Mouse (Mus musculus): ENCODE measurements at regions not wholly inside any gene's neighbourhood (a gene's known extent, or its start where the extent isn't known, plus 50 kb on each side); places are given as distances from the start of the nearest gene placed in this dataset.

DNA sequence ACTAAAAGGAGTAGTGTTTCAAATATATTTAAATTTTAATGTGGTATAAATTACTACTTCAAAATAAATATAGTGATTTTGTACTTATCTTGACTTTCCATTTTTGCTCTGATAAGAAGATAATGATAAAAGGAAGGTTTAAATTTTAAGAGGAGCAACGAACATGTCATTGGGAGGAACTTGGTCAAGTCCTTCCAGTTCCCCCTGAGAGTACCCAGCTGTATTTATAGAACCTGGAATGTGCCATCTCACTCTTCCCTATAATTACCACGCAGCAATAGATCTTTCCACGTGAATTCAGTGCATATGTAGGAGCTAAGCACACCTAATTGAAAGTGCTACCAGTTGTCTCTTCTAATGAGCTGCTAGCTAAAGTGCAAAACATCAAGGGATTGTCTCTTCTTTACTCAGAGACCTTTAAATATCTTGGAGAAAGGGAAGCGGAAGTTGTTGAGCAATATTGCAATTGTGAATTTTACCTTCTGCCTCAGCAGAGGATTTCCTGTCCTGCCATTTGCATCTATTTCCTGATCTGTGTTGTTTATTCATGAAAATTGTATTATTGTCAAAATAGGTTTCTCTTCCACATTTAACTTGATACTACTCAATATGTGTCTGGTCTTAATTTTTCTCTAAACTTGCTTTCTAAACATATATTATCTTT lies 1243.0 kb upstream of the Zeb2 start:
- no peak for DNase-seq (ENCODE audit: low read depth, low spot score)

DNA sequence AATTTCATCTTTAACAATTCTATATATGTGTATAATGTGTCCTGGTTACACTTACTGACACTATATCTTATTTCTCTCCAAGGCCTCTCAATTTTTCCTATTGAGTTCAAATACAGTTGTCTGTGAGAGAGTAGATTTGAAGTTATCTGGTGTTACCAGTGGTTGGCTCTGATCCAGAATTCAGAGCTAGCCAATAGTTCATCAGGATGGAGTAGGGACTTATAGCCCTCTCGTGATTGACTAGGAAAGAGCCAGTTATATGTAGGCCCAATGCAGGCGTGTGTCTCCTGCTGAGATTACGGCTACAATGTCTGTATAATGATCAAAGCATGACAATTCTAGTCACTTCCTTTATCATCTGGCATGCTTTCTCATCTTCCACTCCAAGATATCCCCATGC lies 1241.0 kb upstream of the Zeb2 start:
- DNase-seq (ENCODE audit: low read depth, low spot score) = no peak

DNA sequence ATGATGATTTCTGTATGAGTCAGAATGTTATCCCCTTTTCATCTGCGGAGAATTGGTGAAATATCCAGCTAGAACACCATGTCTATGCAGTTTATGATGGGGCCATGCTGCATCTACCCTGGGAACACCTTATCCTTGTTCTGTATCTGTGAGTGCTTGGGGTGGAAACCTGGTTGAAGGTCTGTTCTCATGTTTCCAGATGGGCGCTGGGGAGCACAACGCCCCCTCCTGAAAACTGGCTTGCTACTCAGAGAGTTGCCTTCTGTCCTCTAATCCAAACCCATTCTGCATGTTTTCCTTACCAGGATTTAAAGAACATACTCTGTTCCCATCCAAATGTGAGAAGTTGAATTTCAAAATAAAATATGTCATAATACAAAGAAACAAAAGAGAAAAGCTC lies 1239.5 kb upstream of the Zeb2 start:
- no peak for DNase-seq (ENCODE audit: low read depth, low spot score)

DNA sequence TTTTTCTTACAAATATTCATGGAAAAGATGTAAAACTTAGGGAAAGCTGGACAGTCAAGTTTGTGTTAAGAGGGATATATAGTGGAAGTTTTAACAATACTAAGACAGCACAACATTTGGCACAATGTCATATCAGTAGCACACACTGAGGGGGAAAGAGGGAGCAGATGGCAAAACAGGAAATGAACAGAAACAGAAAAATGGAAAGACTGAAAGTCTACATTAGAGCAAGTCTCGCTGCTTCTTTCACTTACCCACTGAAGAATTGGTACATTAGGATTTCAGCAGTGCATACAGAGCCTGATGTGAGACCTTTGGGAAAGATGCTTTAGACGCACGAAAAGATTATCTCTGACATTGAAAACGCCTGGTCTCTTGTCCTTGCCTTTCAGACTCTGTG lies 1223.5 kb upstream of the Zeb2 start:
- no peak for DNase-seq (ENCODE audit: low read depth, low spot score)

DNA sequence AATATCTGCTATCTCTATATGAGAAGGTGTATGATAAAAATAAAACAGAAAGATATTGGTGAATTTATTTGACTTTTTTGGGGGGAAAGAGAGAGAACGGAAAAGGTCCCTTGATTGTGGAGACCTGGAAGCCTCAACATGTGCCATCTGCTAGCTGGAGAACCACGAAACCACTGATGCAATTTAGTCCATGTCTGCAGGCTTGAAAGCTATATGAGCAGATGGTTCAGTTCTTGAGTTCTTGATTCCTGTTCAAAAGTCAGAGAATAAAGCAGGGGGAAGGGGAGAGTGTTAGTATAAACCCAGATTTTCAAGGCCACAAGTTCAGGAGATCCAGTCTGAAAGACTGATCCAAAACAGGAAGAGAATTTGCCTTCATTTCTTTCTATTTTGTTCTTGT lies 1199.5 kb upstream of the Zeb2 start:
- DNase-seq (ENCODE audit: low read depth, low spot score) = no peak

DNA sequence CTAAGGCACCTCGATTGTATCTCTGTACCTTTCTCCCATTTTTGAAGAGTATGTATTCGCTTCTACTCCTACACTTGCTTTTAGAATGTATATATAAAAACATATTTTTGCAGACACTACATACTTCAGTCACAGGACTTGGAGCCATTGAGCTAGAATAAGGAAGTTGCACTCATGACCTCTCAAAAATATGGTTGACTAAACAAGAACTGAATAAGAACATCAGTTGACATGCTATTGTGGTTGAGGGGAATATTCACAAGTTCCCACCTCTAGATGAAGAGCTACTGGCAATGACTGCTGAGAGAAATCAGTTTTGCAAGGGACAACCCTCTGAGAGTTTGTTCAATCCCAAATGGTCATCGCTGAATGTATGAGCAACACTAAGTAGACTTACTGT lies 1198.0 kb upstream of the Zeb2 start:
- DNase-seq (ENCODE audit: low read depth, low spot score) = no peak

DNA sequence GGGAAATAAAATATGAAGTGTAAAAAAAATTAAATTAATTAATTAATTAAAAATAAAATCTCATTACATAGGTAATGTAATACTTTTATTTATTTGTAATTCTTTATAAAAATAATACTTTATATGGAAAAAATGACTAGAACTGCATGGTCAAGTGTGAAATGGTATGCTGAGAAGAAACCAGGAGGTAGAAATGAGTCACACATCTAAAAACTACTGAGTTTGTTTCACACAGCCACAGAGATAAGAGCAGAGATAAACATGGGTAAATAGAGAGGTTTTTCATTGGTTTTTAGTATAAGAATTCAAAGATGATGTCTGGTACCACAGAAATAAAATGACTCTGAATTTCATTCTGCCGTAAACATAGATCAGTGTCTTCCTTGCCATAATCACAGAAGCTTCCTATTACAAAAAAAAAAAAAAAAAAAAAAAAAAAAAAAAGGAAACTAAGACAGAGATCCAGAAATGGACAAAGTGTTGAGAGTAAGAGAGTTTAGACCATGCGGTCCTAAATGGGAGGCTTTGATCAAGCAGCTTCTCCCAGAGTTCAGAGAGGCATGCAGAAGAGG lies 1190.5 kb upstream of the Zeb2 start:
- no peak for DNase-seq (ENCODE audit: low read depth, low spot score)

DNA sequence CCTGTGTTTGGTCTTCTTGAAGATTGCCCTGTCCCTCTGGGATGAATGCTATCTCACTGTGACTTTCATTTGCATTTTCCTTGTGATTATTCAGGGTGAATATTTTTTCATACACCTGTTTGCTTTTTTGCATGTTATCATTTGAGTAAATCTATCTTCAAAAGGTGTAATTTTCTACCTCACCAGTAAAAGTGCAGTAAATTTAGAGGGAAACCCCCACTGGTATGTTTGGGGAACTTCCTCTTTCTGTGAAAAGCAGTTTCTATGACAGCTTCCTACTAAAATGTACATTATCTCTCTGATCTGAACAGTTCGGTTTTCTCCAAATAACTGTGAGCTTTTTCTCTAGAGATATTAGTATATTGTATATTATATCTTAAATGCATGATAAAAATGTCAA lies 1185.4 kb upstream of the Zeb2 start:
- DNase-seq (ENCODE audit: low read depth, low spot score) = no peak

DNA sequence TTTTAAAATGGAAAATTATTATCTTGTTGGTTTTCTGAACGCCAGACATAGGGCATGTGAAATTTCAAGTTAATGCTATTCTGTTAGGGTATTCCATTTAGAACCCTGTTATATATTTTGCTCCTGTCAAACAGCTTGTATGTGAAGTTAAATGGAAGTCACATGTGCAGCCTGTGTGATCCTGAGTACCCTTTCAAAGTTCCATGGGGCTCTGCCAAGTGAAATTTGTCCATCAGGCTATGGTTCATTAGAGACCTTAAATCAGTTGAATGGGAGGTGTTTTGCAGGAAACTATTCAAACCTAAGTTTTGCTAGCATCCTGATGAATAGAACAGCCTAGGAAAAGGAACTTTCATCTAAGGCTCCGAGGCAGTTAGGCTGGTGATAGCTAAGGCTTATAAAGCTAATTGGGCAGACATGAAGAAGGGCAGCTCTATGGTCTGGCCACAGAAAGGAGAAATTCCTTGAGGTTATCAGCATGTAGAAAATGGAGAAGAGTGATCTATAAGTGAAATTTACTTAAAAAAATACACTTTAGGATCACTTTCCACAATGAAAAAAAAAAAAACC lies 1180.2 kb upstream of the Zeb2 start:
- no peak for DNase-seq (ENCODE audit: low read depth, low spot score)

DNA sequence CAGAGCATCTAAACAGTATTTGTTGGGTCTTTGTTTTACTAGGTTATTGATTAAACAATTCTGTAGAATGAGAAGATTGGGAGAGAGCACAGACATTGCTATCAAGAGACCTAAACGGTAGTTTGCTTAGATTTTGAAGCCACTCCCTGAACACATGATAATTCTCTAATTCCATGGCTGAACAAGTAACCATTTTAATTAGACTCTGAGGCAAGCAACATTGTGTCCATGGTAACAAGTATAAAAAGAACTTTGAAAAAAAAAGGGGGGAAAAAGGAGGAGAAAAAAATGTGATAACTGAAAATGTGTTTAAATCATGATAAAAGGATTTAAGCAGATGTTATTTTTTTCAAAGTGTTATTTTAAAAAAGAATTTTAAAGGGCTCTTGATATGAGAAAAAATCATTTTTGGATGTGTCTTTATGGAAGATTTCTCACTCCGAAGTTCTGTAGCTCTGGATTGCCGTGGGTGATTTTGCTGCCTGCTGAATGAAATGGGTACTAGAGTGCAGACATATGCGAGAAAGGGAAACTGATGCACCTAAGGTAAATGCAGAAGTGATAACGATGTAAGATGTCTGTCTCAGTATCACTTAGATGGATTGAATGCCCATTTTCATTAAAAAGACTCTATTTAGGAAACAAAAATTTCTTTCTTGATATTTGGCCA lies 1166.9 kb upstream of the Zeb2 start:
- DNase-seq (ENCODE audit: low read depth, low spot score) = no peak

DNA sequence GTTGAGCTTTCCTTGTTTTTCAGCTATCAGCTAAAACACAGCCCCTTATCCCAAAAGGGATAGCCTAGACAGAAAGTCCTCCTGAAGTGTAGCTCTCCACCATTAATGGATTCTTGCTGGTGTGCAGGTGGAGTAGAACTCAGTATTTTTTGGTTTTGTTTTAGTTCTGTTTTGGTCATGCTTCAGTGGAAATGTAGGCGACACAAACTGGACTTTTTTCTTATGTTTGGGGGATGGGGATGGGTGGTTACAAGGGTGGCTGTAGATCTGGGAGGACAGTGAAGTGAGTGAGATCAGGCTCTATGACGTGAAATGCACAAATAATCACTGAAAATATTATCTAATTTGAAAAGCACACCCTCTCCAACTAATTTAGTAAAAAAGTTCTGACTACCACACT lies 1163.6 kb upstream of the Zeb2 start:
- no peak for DNase-seq (ENCODE audit: low read depth, low spot score)

DNA sequence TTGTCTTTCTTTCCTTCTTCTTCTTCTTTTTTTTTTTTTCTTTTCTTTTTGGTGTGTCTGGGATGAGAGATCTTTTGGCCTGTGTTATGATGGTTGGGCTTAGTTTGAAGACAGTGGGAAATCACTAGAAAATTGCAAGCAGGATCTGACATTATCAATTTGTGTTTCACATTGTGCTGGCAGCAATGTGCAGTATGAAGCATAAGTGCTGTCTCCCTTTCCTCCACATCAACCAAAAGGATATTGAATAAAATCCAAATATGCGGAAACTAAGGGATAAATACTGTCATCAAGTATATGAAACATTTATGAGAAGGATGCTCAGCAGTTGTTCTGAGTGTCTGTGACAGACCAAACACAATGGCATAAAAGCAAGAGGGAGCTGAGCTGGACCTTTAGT lies 1144.4 kb upstream of the Zeb2 start:
- no peak for DNase-seq (ENCODE audit: low read depth, low spot score)

DNA sequence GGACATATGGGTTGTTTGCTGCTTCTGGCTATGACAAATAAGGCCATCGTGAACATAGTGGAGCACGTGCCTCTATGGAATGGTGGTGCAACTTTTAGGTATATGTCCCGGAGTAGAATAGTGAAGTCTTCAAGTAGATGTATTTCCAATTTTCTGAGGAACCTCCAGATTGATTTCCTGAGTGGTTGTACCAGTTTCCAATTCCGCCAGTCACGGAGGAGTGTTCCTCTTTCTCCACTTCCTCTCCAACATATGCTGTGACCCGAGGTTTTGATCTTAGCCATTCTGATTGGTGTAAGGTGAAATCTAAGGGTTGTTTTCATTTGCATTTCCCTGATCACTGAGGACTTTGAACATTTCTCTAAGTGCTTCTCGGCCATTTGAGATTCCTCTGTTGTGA lies 1134.4 kb upstream of the Zeb2 start:
- no peak for DNase-seq (ENCODE audit: low read depth, low spot score)

DNA sequence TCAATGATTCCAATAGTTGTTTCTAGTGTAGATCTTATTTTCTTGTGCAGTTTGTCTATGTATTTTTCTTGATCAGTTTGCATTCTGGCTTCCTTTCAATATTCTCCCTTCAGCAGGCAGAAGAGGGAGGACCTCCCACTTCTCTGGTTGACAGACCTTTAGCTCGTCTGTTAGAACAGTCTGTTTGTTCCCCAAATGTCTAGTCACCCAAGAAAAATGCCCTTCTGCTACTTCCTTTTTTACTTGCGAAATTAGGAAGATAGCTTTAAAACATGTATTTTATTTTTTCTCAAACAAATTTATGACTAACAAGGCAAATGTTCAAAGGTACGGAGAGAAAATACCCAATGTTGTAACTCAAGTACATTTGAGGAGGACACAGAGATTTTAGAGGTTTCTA lies 1128.5 kb upstream of the Zeb2 start:
- no peak for DNase-seq (ENCODE audit: low read depth, low spot score)

DNA sequence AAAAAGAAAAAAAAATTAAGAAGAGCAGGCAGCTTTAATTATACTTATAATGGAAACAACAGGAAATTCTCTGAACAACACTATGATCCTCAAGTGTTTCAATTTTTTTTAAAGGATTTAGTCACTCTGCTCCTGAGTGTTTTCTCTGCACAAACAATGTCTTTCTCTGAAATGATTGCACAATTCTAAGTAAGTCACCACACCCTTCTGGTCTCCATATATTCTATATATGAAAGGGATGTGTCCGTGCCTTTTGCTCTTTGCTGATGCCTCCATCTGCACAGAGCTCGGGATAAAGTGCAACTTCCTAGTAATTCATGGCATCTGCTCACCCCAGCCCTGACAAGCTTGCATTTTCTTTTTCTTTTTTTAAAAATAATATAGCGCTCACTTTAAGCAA lies 1127.5 kb upstream of the Zeb2 start:
- DNase-seq (ENCODE audit: low read depth, low spot score) = no peak

DNA sequence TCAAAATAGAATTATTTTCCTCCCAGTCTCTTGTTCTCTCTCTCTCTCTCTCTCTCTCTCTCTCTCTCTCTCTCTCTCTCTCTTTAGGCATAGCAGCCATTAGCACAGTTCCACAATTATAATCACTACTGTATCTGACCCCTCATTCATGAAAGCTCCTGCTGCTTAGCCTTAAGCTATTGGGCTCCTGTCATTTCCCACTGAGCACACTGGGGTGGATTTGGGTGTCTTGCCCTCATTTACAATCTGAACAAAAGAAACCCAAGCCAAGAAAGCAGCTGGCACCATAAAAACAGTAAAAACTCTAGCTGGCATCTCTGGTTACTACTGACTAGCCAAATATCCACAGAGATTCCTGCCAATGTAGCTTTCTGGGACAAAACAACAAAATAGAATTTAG lies 1125.6 kb upstream of the Zeb2 start:
- no peak for DNase-seq (ENCODE audit: low read depth, low spot score)

DNA sequence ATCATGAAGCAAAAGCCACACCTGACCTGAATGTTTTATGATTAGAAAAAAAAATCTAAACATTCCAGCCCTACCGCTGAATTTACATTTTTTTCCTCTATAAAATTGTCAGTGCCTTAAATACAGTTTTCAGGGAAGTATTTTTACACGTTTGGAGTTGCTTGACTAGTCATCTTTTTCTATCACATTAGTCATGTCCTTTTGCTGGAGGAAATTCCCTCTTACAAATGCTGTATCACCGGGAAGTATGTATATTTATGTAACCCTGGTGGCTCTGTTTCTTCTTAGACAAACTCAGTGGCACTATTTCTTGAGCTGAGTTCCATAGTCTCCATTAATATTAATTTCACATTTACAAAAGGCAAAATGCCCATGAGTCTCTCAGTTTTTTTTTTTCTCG lies 1122.7 kb upstream of the Zeb2 start:
- DNase-seq (ENCODE audit: low read depth, low spot score) = no peak

DNA sequence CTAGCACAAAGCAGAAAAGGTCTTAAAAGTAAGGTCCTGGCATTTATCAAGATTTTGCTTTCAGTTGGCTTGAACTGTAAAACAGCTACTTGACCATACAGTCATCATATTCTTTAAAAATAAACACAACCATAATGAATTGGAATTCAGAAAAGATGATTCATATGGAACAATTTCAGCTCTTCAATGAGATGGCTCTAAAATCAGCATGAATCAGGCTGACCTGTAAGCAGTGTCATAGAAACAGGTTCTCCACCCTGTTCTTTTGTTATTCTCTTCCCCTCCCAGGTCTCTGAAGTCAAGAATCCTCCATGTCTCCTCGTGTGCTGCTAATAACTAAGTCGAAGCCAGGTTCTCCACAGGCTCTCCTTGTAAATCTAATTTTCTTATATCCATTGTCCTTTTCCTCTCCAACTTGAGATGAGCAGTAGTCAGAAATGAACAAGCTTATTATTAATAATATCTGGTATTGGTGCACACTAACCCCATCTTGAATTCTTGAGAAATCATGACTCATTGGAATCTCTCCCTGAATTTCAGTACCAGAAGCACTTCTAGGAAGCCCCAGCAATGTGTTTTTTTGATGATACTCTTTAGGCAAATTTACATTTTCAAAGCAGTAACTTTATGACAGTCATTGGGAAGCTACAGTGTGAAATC lies 1113.7 kb upstream of the Zeb2 start:
- no peak for DNase-seq (ENCODE audit: low read depth, low spot score)

DNA sequence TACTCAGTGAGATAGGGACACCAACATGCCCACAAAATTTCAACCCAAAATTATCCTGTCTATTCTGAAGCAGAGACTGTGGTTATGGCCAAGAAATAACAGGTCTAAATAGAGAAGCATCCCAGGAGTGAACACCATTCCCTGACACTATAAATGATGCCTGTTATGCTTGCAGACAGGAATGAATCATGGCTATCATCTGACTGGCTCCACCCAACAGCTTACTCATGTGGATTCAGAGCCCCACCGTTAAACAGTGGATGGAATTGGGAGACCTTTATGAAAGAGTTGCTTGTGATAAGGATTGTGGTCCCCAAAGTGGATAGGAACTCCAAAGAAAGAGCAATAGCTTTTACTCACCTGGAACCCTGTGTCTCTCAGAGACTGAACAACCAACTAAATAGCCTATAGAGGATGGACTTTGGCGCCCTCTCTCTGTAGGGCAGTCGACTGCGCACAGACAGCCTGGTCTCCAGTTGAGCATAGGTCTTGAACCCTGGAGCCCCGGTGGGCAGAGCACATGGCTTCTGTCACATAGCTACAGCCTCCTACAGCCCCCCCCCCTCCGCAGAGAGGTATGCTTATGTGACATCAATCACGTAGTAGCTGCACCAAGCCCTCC lies 1101.3 kb upstream of the Zeb2 start:
- no peak for DNase-seq (ENCODE audit: low read depth, low spot score)

DNA sequence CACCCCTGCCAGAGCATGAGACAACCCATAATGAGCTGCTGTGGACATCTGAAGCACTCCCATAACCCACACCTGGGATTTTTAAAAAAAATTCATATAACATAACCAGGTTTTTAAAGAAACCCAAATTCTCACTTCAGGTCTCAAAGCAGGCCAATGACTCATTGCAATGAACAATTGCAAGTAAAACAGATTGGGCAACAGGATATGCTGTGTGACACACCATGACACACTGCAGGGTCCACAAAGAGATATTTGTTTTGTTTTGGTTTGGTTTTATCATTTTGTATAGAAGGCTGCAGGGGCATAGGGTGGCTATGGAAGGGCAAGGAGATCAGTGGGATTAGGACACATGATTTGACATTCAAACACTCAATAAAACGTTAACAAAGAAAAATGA lies 1082.1 kb upstream of the Zeb2 start:
- no peak for DNase-seq (ENCODE audit: low read depth, low spot score)

DNA sequence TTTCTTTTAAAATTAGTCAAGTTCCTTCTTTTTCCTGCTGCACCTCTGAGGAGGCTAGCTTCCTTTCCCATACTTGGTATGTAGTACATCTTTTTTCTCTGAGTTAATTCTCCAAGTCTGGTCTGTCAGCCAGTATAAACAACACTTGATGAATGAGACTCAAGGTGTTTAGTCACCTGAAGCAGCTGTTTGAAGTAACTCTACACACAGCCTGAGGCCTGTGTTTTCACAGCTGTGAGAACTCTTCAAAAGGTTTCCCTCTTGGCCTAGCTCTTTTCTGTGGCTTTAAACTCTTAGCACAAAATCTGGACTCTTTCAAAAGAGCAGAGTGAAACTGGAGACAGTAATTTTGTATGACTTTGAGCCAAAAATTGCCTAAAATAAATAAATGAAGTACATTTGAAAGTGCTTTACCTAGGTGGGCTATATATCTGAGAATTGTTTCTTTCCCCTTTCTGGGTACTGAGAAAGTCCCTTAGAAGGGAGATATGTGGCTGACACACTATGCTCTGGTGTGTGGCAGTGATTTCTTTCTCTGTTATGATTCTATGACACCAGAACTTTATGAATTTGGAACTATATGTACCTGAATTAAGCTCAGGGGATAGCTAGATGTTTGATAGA lies 1070.2 kb upstream of the Zeb2 start:
- DNase-seq (ENCODE audit: low read depth, low spot score) = no peak

DNA sequence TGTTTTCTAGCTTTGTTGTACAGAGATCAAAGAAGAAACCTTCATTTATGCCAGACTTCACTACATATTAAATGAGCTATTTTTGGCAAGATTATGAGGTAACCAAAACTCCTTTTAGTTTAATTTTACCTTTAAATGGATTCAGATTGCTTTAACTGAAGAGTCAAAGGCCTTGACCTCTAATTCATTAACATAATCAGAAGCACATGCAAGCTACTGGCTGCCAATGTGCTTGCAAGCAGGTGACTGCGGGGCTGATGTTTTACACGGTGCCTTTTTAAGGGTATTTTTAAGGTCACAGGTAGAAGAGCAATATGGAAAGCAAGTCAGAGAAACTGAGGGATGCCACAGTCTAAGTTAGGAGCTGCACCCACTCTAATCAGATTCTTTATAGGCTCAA lies 1066.0 kb upstream of the Zeb2 start:
- DNase-seq (ENCODE audit: low read depth, low spot score) = no peak

Measured in c-Kit-negative CD71-positive TER-119-positive erythroid progenitor cells, embryonic 14.5 days (primary cell).